Mouse (Mus musculus): ENCODE results near the gene Lix1l.

GRCm38 (mm10) chr3:96566661-96567450, 34.1 kb upstream of the Lix1l start:
- TF ChIP-seq CTCF (conservative IDR thresholded peaks at IDR 0.05; ENCODE audit: low read length) = no peak
- TF ChIP-seq POU5F1 (IDR thresholded peaks at IDR 0.05; ENCODE audit: borderline replicate concordance, low read length) = no peak

Data from E14TG2a.4 (cell line).